Mouse (Mus musculus) retina, adult 2 months (tissue): ENCODE data around the gene Oxsm.

ENCODE experiments used
- DNase-seq: peaks from one replicate; pipeline ENCODE4 v3.0.0-alpha.2; 2012; ENCODE audit warnings: low read depth, low spot score

Oxsm gene

DNA sequence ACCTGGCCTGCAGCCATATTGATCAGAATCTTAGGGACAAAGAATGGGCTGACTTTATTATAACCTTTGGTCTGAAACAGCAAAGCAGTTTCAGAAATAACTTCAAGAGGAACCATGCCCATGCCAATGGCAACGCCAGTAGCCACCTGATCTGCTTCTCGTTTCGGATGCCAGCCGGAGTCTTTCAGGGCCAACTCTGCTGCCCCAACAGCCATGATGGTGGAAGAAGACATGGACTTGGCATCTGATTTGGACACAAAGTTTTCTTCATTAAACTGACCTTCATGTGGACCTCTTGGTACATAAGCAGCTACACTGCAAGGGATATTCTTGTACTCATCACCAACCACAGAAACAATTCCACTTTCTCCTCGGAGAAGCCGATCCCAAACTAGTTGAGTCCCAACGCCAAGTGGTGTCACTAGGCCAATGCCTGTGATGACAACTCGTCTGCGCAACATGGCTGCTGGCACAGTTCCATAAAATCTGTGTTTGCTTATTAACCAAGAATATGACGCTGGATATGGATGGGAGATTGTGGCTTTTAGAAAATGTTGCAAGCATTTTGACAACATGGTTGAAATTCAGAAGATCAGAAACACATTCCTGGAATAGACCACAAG is 7.3 kb downstream of the Oxsm start:
- DNase-seq: no peak

DNA sequence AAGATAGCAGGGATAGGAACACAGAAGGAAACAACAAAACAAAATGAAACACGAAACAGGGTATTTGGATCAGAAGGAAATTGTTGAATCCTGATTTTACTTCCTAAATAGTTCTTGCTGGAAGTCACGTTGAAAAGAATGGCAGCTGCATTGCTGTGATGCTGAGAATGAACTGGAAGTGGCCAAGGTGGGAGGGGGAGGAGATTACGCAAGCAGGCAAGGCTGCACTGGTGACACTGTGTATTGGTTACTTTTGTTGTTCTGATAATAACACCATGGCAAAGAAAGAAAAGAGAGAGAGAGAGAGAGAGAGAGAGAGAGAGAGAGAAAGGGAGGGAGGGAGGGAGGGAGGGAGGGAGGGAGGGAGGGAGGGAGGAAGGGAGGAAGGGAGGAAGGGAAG is 13.1 kb downstream of the Oxsm start:
- no peak for DNase-seq

DNA sequence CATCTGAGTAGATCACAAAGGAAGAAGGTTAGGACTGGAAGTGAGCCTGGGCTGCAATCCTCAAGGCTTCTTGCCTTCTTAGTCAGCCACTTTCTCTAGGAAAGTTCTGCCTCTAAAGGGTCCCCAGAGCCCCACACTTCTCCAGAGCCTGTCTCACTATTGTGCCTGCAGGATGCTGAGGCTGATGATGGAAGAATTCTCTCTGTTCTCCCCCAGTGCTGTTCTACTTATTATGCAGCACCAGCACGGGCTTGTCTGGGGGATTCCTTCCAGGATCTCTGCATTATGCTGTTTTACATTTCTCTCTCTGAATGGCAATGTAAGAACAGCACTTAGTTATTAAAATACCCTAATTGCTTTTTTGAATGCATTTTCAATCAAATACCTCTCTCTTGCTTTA is 16.1 kb downstream of the Oxsm start:
- DNase-seq: no peak

DNA sequence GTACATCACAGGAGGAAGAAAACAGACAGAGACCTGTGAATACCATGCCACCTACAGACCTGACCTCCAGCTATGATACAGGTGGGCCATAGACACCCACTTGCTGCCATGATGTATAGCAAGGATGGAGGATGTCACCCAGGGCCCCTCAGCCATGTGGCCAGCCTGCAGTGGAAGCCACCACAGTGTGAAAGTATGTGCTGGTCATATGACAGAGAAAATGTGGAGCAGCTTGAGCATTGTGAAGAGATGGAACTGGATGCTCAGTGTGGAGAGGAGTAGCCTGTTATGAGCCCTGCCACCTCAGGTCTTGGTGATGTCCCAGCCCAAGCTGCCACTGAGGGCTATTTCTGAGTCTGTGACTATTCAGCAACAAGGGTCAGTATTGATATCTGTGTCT is 19.0 kb downstream of the Oxsm start:
- DNase-seq: no peak

DNA sequence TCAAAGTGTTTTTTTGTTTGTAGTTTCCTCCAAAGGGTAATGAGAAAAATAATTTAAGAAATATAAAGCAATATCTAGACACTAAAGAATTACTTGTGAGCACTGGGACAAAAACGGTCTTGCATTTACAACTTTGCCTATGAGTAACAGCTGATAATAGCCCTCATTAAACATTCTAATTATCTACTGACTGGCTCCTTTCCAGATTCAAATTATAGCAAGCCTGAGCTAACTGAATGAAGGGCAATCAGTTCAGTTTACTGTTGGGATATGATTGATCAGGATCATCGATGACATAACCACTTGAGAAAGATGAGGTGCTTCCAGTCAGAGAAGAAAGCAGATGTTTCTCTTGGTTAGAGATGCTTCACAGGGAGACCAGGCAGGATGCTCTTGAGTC is 20.2 kb downstream of the Oxsm start:
- DNase-seq: no peak

DNA sequence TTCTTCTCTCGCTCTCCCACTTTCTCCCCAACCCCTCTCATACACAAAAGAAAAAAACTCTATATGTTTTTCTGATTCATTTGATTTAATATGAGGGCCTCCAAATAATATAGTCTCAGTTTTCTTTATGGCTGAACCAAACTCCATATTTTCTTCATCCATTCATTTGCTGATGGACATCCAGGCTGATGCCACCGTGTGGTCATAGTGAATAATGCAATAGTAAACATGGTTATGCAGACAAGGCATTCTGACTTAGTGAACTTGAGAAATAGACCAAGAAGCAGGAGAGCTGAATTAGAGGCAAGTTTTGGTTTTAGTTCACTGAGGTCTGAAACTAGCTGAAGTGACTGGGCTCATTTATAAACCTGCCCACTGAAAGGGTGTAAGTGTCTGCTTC is 30.6 kb downstream of the Oxsm start:
- no peak for DNase-seq

DNA sequence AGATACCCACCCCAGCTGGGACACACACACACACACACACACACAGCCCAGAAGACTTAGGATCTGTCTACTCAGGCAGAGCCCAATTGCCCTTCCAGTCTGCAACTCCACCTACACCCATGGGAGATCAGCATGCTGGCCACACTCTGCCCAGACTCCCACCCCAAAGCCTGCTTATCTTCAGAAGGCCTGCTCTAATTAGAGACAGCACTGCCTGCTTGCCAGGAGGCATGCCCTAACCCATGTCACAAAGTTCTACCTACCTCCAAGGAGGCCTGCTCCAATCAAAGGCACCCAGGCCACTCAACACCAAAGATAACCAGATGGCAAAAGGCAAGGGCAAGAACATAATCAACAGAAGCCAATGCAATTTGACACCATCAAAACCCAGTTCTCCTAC is 41.9 kb downstream of the Oxsm start:
- no peak for DNase-seq

DNA sequence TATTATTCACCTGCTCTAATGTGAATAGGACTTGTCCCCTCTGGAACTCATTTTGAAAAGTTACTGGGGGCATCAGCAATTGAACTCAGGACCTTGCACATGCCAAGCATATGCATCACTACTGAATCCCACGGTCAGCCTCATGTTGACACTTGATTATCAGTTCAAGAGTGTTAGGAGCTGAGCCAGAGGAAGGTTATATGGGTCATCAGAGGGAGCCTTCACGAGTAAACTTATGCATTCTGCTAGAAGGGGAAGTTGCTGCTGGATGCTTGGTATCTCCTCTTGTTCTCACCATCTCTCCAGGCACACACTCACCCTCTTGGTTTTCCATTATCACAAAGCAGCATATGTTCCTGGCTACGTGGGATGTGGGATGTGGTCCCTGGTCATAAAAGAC is 47.9 kb downstream of the Oxsm start:
- no peak for DNase-seq

DNA sequence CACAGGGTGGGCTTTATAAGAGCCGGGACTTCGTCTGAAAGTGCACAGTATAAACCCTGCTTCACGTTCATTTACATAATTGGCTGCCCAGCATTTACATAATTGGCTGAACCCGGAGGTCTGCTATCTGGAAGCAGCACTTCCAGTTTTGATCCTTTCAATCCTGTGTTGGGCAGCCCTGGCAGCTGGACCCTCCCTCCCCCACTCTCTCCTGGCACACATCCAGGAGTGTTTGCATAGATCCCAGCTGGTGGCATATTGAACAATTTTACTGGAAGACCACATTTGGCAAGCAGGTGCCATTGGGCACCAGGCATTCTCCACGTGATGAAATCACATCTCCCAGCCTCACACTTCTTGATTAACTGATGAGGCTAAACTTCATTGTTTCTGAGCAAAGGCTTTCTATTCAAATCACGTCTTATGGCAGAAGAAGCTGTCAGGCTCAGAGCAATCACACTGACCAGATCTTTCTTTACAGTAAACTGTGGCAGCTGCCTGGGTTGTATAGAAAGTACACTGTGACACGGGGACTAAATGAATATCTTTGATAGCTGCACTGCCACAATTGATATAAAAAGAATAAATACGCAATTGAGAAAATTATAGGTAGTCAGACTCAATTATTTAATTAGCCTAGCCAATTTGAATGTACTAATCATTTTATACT is 48.5 kb downstream of the Oxsm start:
- no peak for DNase-seq

DNA sequence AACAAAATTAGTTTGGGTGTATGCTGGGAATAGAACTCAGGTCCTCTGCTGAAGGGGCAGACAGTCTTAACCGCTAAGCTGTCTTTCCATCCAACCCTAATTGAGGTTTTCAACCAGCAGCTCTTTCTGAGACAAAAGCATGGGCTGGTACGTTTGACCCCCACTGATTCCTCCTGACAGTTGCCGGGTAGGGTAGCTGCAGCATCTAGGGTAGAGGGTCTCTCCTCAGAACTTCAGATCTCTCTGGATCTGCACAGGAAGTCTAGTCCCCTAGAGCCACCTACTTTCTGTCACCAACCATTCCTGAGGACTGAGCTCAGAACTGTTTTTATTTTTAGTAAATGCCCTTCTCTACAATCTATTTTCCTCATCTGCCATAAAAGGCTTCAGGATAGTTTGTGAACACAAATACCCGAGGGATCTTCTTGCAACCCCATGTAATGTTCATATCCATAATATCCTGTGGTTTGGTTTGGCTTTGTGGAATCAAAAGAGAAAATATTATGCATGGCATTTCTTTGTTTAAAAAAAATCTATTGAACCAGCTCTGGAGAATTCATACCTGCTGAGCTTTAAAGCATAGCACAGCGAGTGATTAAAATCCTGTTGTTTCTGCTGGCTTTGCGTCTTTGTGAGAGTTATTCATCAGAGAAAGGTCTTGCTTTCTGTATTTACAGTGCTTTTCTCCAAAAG is 49.2 kb downstream of the Oxsm start:
- no peak for DNase-seq

DNA sequence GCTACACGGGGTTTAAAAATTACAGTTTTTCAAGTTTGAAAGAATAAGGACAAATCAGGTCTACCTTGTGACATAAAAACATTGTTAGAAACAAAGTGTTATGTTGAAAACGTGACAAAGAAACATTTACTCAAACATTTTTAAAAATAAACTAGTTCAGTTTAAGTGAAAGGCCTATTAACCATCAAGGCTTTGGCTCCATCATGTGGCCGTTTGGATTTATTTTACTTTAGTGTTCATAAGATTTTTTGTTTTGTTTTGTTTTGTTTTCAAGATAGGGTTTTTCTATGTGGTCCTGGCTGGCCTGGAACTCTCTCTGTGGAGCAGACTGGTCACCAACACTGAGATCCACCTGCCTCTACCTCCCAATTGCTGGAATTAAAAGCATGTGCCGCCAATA is 53.1 kb downstream of the Oxsm start:
- no peak for DNase-seq

DNA sequence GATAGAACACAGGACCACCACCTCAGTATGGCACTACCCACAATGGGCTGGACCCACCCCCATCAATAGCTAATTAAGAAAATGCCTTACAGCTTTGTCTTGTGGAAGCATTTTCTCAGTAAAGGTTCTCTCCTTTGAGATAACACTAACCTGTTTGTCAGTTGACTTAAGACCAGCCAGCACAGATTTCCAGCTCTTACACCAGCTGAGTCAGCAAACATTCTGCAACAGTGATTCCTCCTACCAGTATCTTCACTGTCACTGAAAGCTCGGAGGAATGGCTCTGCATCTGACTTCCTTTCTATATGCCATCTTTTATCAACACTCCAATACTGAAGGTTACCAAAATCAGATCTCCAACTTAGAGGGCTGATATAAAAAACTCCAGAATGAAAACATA is 54.1 kb downstream of the Oxsm start:
- no peak for DNase-seq

DNA sequence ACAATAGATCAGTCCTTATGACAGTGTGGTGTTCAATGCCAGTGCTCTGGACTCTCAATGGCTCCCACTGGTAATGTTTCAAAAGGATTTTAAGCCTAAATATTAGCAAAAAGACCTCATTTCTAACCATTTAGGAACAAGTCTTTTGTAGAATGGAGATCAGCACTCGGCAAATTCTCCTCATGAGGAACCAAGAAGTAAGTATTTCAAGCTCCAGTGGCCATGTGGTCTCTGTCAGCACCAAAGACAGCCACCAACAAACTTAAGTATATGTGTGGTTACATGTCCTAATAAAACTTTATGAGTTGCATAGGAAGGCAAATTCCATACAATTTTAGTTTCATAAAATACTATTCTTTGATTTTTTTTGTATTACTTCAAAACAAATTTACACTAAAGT is 55.5 kb downstream of the Oxsm start:
- DNase-seq: no peak

DNA sequence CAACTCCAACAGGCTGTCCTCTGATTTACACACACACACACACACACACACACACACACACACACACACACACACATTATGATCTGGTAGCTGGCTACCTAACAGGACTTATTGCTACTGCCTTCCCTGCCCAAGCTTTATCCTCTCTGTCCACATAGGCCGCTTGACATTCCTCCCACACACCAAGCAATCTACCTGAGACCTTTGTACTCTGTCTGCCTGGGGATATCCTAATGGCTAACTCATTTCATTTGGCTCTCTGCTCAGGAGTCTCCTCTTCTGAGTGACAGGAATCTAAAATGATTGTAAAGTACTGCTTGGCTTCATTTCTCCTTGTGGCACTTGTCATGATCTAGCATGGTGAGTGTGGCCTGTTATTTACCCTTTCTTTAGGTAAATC is 60.5 kb downstream of the Oxsm start:
- no peak for DNase-seq
